In genomic region chr2:48813371-48814222, GRCm38 (mm10) we compare ENCODE assay signal across 8 mouse cellular contexts. TPM values are rescaled to one million over a fixed set of nuclear protein-coding genes. Genes with fewer than 3 reads are reported as not detected.
DNase-seq lines count a peak whose midpoint lies in the region; ATAC-seq and TF ChIP-seq lines count a peak whose summit lies in the region.

TSS of gene Acvr2a (plus strand) at chr2:48814109.

- H3K4me2 ChIP-seq in CH12.LX (ENCODE audit: insufficient read depth, low read depth, poor library complexity, severe bottlenecking), result peak within 1 kb of the TSS; percentile 70
- H3K4me2 ChIP-seq in forebrain, embryonic 12.5 days, result peak within 1 kb of the TSS; percentile 64
- H3K4me2 ChIP-seq in heart, postnatal 0 days (ENCODE audit: low read depth, low read length), result peak within 1 kb of the TSS; percentile 80
- H3K4me2 ChIP-seq in liver, embryonic 15.5 days, result peak within 1 kb of the TSS; percentile 85
- peak within 1 kb of the TSS; percentile 65 for H3K4me2 ChIP-seq in neural tube, embryonic 11.5 days (ENCODE audit: low read depth)
- H3K4me2 ChIP-seq in stomach, embryonic 16.5 days (ENCODE audit: low read depth, low read length), result peak within 1 kb of the TSS; percentile 71

- H3K27me3 ChIP-seq in CH12.LX (replicated peaks), result no peaks in the 10 kb centered on the region
- no peaks in the 10 kb centered on the region for H3K27me3 ChIP-seq in forebrain, embryonic 12.5 days
- H3K27me3 ChIP-seq in heart, postnatal 0 days (ENCODE audit: control insufficient read depth, insufficient read depth, low read length), result no peaks in the 10 kb centered on the region
- peaks cover 55% of the 10 kb centered on the region for H3K27me3 ChIP-seq in liver, embryonic 15.5 days
- no peaks in the 10 kb centered on the region for H3K27me3 ChIP-seq in neural tube, embryonic 11.5 days (ENCODE audit: control insufficient read depth, insufficient read depth, low read length)
- H3K27me3 ChIP-seq in stomach, embryonic 16.5 days (ENCODE audit: control insufficient read depth, insufficient read depth, low read length), result no peaks in the 10 kb centered on the region

- peak within 1 kb of the TSS; percentile 36; the same call in 1 of the 2 replicates for H3K27ac ChIP-seq in CH12.LX (ENCODE audit: insufficient read depth, low read depth)
- peak within 1 kb of the TSS; percentile 98 for H3K27ac ChIP-seq in forebrain, embryonic 12.5 days
- H3K27ac ChIP-seq in heart, postnatal 0 days (ENCODE audit: low read depth), result peak within 1 kb of the TSS; percentile 99
- H3K27ac ChIP-seq in liver, embryonic 15.5 days (replicated peaks), result peak within 1 kb of the TSS; percentile 81
- peak within 1 kb of the TSS; percentile 95 for H3K27ac ChIP-seq in neural tube, embryonic 11.5 days (ENCODE audit: low read depth, low read length)
- H3K27ac ChIP-seq in stomach, embryonic 16.5 days (ENCODE audit: low read length), result peak within 1 kb of the TSS; percentile 96

- TF ChIP-seq CTCF in CH12.LX (conservative IDR thresholded peaks at IDR 0.05 in 1 of 2, IDR thresholded peaks at IDR 0.05 in 1 of 2; ENCODE audit: low read depth in 2 of 2, low read length in 2 of 2), result no peak
- TF ChIP-seq CTCF in heart, postnatal 0 days (IDR thresholded peaks at IDR 0.05; ENCODE audit: low read depth), result no peak

- no peak for TF ChIP-seq EP300 in CH12.LX (IDR thresholded peaks at IDR 0.05; ENCODE audit: low read length)
- TF ChIP-seq EP300 in heart, postnatal 0 days (IDR thresholded peaks at IDR 0.05; ENCODE audit: low read depth), result no peak

- peak within 1 kb of the TSS; percentile 79 for H3K9ac ChIP-seq in CH12.LX (ENCODE audit: insufficient read depth, low read depth)
- peak within 1 kb of the TSS; percentile 87 for H3K9ac ChIP-seq in forebrain, embryonic 12.5 days
- H3K9ac ChIP-seq in heart, postnatal 0 days (replicated peaks; ENCODE audit: low read depth, low read length), result peak within 1 kb of the TSS; percentile 88
- peak within 1 kb of the TSS; percentile 59 for H3K9ac ChIP-seq in liver, embryonic 15.5 days
- peak within 1 kb of the TSS; percentile 94 for H3K9ac ChIP-seq in neural tube, embryonic 11.5 days (ENCODE audit: low read length)
- H3K9ac ChIP-seq in stomach, embryonic 16.5 days (ENCODE audit: low read length), result peak within 1 kb of the TSS; percentile 90

- no peaks in the 10 kb centered on the region for H3K79me2 ChIP-seq in CH12.LX (replicated peaks; ENCODE audit: control insufficient read depth, extremely low read depth, insufficient read depth, poor library complexity, severe bottlenecking)

- DNase-seq in CH12.LX (ENCODE audit: extremely low read depth), result peak; percentile 72
- peak; percentile 52 for DNase-seq in c-Kit-positive CD71-positive TER-119-negative erythroid progenitor cells, embryonic 14.5 days (ENCODE audit: low read depth)
- peak; percentile 81 for DNase-seq in heart, postnatal 0 days (ENCODE audit: low spot score)
- peak; percentile 96 to 97 for DNase-seq in kidney, postnatal 4 days
- peak; percentile 93 for DNase-seq in neural tube, embryonic 11.5 days (ENCODE audit: low spot score)

- H3K4me3 ChIP-seq in CH12.LX (replicated peaks in 1 of 3; ENCODE audit: low read depth in 2 of 3, low read length in 2 of 3, poor library complexity in 1 of 3), result peak within 1 kb of the TSS; percentile 75 to 78 (median 75)
- peak within 1 kb of the TSS; percentile 84 for H3K4me3 ChIP-seq in forebrain, embryonic 12.5 days (replicated peaks)
- H3K4me3 ChIP-seq in heart, postnatal 0 days (ENCODE audit: low read depth, low read length), result peak within 1 kb of the TSS; percentile 91
- peak within 1 kb of the TSS; percentile 71 for H3K4me3 ChIP-seq in liver, embryonic 15.5 days (replicated peaks)
- peak within 1 kb of the TSS; percentile 84 for H3K4me3 ChIP-seq in neural tube, embryonic 11.5 days (ENCODE audit: low read depth, low read length)
- peak within 1 kb of the TSS; percentile 79 for H3K4me3 ChIP-seq in stomach, embryonic 16.5 days (replicated peaks; ENCODE audit: low read length)

- in situ Hi-C loops in CH12.LX (cut with MboI; ENCODE audit: low pct_ligation_motif_present, low pct_unique_long_range_greater_than_20kb, low sequenced_read_pairs), result no loop called here

- peaks cover 0 to 21% of the 10 kb centered on the region in 2 experiments; a peak in 2 of 4 replicates for H3K4me1 ChIP-seq in CH12.LX (ENCODE audit: control insufficient read depth in 1 of 2, insufficient read depth in 2 of 2)
- peaks cover 16% of the 10 kb centered on the region; the same call in 1 of the 2 replicates for H3K4me1 ChIP-seq in forebrain, embryonic 12.5 days
- peaks cover 22% of the 10 kb centered on the region; the same call in 1 of the 2 replicates for H3K4me1 ChIP-seq in heart, postnatal 0 days (ENCODE audit: control insufficient read depth, insufficient read depth)
- H3K4me1 ChIP-seq in liver, embryonic 15.5 days (replicated peaks), result peaks cover 28% of the 10 kb centered on the region
- H3K4me1 ChIP-seq in neural tube, embryonic 11.5 days (ENCODE audit: control insufficient read depth, insufficient read depth, low read length), result no peaks in the 10 kb centered on the region
- peaks cover 7% of the 10 kb centered on the region for H3K4me1 ChIP-seq in stomach, embryonic 16.5 days (ENCODE audit: control insufficient read depth, insufficient read depth, low read length)

- no peak for TF ChIP-seq RAD21 in CH12.LX (IDR thresholded peaks at IDR 0.05; ENCODE audit: low read depth, low read length)

- no peaks in the 10 kb centered on the region for H3K9me3 ChIP-seq in CH12.LX (replicated peaks; ENCODE audit: low read length)
- no peaks in the 10 kb centered on the region for H3K9me3 ChIP-seq in forebrain, embryonic 12.5 days
- no peaks in the 10 kb centered on the region for H3K9me3 ChIP-seq in heart, postnatal 0 days (replicated peaks; ENCODE audit: control insufficient read depth, low read length)
- no peaks in the 10 kb centered on the region for H3K9me3 ChIP-seq in liver, embryonic 15.5 days (replicated peaks)
- H3K9me3 ChIP-seq in neural tube, embryonic 11.5 days (ENCODE audit: control insufficient read depth, low read length), result no peaks in the 10 kb centered on the region
- no peaks in the 10 kb centered on the region for H3K9me3 ChIP-seq in stomach, embryonic 16.5 days (replicated peaks; ENCODE audit: control insufficient read depth, low read length)

- under 1% methylated on average over 84 of the region's 105 CpGs for WGBS in forebrain, embryonic 12.5 days
- under 1% methylated on average over 76 of the region's 105 CpGs for WGBS in heart, postnatal 0 days
- whole genome bisulfite sequencing in liver, embryonic 15.5 days (ENCODE audit: insufficient replicate concordance), result under 1% methylated on average over 92 of the region's 105 CpGs
- under 1% methylated on average over 44 of the region's 105 CpGs for WGBS in neural tube, embryonic 11.5 days
- WGBS in stomach, embryonic 16.5 days, result 1% methylated on average over 100 of the region's 105 CpGs

- peak; percentile 55 for TF ChIP-seq POLR2A in CH12.LX (IDR thresholded peaks at IDR 0.05; ENCODE audit: low read depth, low read length)

- peak; percentile 93 for ATAC-seq in forebrain, embryonic 12.5 days (ENCODE audit: low FRiP score)
- ATAC-seq in heart, postnatal 0 days (ENCODE audit: insufficient read depth, low read depth), result peak; percentile 92
- peak; percentile 83 for ATAC-seq in liver, embryonic 15.5 days (ENCODE audit: insufficient read depth)
- peak; percentile 91 for ATAC-seq in neural tube, embryonic 11.5 days (ENCODE audit: insufficient read depth, low FRiP score, low TSS enrichment)
- ATAC-seq in stomach, embryonic 16.5 days (ENCODE audit: insufficient read depth, low FRiP score), result peak; percentile 91

- H3K36me3 ChIP-seq in CH12.LX (replicated peaks in 1 of 2; ENCODE audit: control insufficient read depth in 1 of 2, insufficient read depth in 1 of 2, low read length in 1 of 2), result no peaks in the 10 kb centered on the region
- no peaks in the 10 kb centered on the region for H3K36me3 ChIP-seq in forebrain, embryonic 12.5 days (replicated peaks)
- no peaks in the 10 kb centered on the region for H3K36me3 ChIP-seq in heart, postnatal 0 days (replicated peaks; ENCODE audit: control insufficient read depth, insufficient read depth, low read length)
- no peaks in the 10 kb centered on the region for H3K36me3 ChIP-seq in liver, embryonic 15.5 days (replicated peaks)
- no peaks in the 10 kb centered on the region for H3K36me3 ChIP-seq in neural tube, embryonic 11.5 days (ENCODE audit: control insufficient read depth, insufficient read depth, low read length)
- H3K36me3 ChIP-seq in stomach, embryonic 16.5 days (ENCODE audit: control insufficient read depth, insufficient read depth, low read length), result no peaks in the 10 kb centered on the region

- dilution Hi-C loops in CH12.LX (cut with MboI; ENCODE audit: extremely low pct_ligation_motif_present, extremely low pct_unique_long_range_greater_than_20kb, low sequenced_read_pairs), result no loop called here

TF ChIP-seq in CH12.LX, 34 proteins besides CTCF, POLR2A, EP300 and RAD21:
- TF ChIP-seq NELFE (IDR thresholded peaks at IDR 0.05; ENCODE audit: low read depth, low read length) (peak; percentile 54; the same call in 1 of the 2 replicates), USF2 (conservative IDR thresholded peaks at IDR 0.05; ENCODE audit: low read depth, low read length) (no peak), MYC (IDR thresholded peaks at IDR 0.05; ENCODE audit: low read depth, low read length) (0 out of 2 replicates have a peak, but pooled peaks have one; percentile 19), ELF1 (IDR thresholded peaks at IDR 0.05; ENCODE audit: low read depth, low read length) (peak; percentile 59), IRF4 (IDR thresholded peaks at IDR 0.05; ENCODE audit: low read depth, low read length) (0 out of 2 replicates have a peak, but pooled peaks have one; percentile 6)

RNA-seq across cellular contexts. Expression of gene Acvr2a, which starts in this region (rescaled TPM):
- 0.89 and 1.1 TPM in 2 replicates for total RNA-seq in CH12.LX (2012; rRNA removed)
- total RNA-seq in CH12.LX (2014; rRNA removed), result 2.2 and 3.1 TPM in 2 replicates
- 2.9 and 4.1 TPM in 2 replicates for polyA plus RNA-seq in CH12.LX (2012; ENCODE audit: insufficient read length, low read depth)
- 41.5 and 42.8 TPM in 2 replicates for polyA plus RNA-seq in forebrain, embryonic 12.5 days (2016; fragmentation: Nextera tagmentation; extraction: Ambion mirVana)
- total RNA-seq in heart, postnatal 0 days (2014; rRNA removed; ENCODE audit: low replicate concordance), result 10.5 and 18.2 TPM in 2 replicates
- polyA plus RNA-seq in heart, postnatal 0 days (2015; fragmentation: Nextera tagmentation; extraction: Ambion mirVana), result 6.9 and 7.1 TPM in 2 replicates
- polyA plus RNA-seq in liver, embryonic 15.5 days (2015; fragmentation: Nextera tagmentation; extraction: Ambion mirVana), result 2.4 and 3.0 TPM in 2 replicates
- polyA plus RNA-seq in neural tube, embryonic 11.5 days (2014; fragmentation: Nextera tagmentation; extraction: Ambion mirVana), result 45.6 and 50.0 TPM in 2 replicates
- polyA plus RNA-seq in stomach, embryonic 16.5 days (2015; fragmentation: Nextera tagmentation; extraction: Ambion mirVana), result 13.1 TPM in 2 replicates

Comparison
In these comparisons a context has a peak if more than half of its experiments do, and no peak if none do; other contexts are left out.
1. Peak in every context shown above with its lines: DNase-seq, ATAC-seq, H3K4me3 ChIP-seq and H3K27ac ChIP-seq.
2. H3K27ac ChIP-seq: peak in every context shown above with its lines; median percentile 99 in heart, postnatal 0 days; 98 in forebrain, embryonic 12.5 days; 96 in stomach, embryonic 16.5 days; 95 in neural tube, embryonic 11.5 days; 81 in liver, embryonic 15.5 days; 36 in CH12.LX.